Mouse (Mus musculus) forebrain, embryonic 12.5 days (tissue): ENCODE measurements around the gene Dennd1a. TPM values are rescaled to one million over a fixed set of nuclear protein-coding genes. Genes with fewer than 3 reads are reported as not detected.

Experiments used
- ATAC-seq: fragments of 200-750 bp; cut with Nextera tagmentation; 2 replicates; pipeline ENCODE4 v1.8.0; 2017; ENCODE audit warnings: moderate TSS enrichment; ENCODE audit not compliant: low FRiP score
- H3K27ac ChIP-seq: fragments of 300-500 bp; sonication (generic); 2 replicates; pipeline ENCODE4 v1.5.1; 2016; ENCODE audit warnings: mild to moderate bottlenecking
- H3K27me3 ChIP-seq: fragments of 300-500 bp; sonication (generic); 2 replicates; pipeline ENCODE4 v1.6.1; 2016; ENCODE audit warnings: mild to moderate bottlenecking
- H3K36me3 ChIP-seq: fragments of 300-500 bp; sonication (generic); replicated peaks from 2 replicates; pipeline ENCODE4 v1.6.1; 2016; ENCODE audit warnings: mild to moderate bottlenecking
- H3K4me1 ChIP-seq: fragments of 300-500 bp; sonication (generic); 2 replicates; pipeline ENCODE4 v1.6.1; 2016
- H3K4me2 ChIP-seq: fragments of 300-500 bp; sonication (generic); 2 replicates; pipeline ENCODE4 v1.6.1; 2016; ENCODE audit warnings: mild to moderate bottlenecking, moderate library complexity
- H3K4me3 ChIP-seq: fragments of 300-500 bp; sonication (generic); replicated peaks from 2 replicates; pipeline ENCODE4 v1.5.1; 2016; ENCODE audit warnings: mild to moderate bottlenecking
- H3K9ac ChIP-seq: fragments of 300-500 bp; sonication (generic); 2 replicates; pipeline ENCODE4 v1.6.1; 2016; ENCODE audit warnings: mild to moderate bottlenecking
- H3K9me3 ChIP-seq: fragments of 300-500 bp; sonication (generic); 2 replicates; pipeline ENCODE4 v1.6.1; 2016
- WGBS: fragments of 180-500 bp; shearing (Covaris S2); methylation state at CpG from one replicate; pipeline ENCODE4 v1.1.7; 2016; 5-methylcytosine and 5-hydroxymethylcytosine counted together
- polyA plus RNA-seq: library from polyadenylated mRNA; unstranded; fragments of >200 nt; fragmentation: Nextera tagmentation; extraction: Ambion mirVana; gene quantifications from 2 replicates; pipeline ENCODE4 v1.2.1, GENCODE M21; 2016

Gene Dennd1a
- polyA plus RNA-seq, 1 experiment from 2014 or later, result 30.3 TPM

DNA sequence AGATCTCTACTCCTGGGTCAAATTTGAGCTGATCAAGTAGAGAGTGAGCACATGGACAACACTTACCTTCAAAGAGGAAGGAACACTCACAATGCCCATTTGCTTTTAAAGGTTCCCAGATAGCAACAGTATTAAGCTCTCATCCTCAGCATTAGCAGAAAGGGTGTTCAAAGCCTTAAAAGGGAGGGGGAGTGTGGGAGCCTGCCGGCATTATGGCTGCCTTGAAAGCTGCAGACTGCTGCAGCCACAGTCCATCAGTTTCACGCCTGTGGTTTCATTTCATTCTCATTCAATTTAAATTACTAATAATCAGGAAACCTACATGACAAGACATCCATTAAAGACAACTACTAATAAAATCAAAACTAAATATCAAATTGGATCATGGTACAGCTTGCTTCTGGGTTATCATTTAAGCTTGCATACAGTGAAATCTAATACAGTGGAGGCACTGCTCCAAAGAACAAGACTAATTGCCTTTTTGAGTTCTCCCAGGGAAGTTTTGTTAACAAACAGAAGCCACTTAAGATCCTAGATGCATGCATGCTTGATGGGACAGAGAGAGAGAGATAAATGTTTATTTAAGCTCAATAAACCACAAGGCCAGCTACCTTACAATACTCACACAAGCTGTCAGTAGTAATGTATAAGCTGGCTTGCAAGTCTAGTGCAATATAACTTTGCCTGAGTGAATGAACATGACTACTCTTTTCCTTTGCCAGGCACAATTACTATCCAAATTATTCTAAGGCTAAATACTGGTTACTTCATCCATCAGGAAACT is 192.6 kb downstream of the Dennd1a start:
- Histone ChIP-seq H3K36me3 (no peaks in the 10 kb centered on the region), H3K27me3 (no peaks in the 10 kb centered on the region), H3K4me2 (no peak overlapping the region), H3K27ac (peak overlapping the region; percentile 36; the same call in 1 of the 2 replicates), H3K4me1 (peaks cover 56% of the 10 kb centered on the region), H3K9ac (no peak overlapping the region), H3K9me3 (no peaks in the 10 kb centered on the region), H3K4me3 (no peak overlapping the region)
- WGBS, result 26% methylated on average over 2 of the region's 2 CpGs
- ATAC-seq, result no peak

DNA sequence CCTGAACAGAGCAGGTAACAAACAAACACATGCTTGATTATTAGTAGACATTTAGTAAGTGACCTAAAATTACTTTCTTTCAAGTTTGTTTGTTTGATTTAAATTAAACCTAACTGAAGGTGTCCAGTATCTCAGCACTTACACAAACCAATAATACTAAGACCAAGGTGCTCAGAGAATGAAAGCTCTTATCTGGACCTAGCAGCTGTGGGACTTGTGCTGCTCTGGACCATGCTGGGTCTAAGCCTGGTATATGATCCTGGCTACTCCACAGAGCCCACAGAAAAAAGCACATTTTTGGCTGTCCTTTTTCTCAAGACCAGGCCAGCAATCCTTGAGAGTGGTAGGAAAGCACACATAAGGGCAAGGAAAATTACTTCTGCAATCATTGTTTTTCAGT is 193.2 kb downstream of the Dennd1a start:
- no peak overlapping the region for H3K4me3 ChIP-seq
- H3K27me3 ChIP-seq, result no peaks in the 10 kb centered on the region
- no peak for ATAC-seq
- no peak overlapping the region for H3K4me2 ChIP-seq
- no peaks in the 10 kb centered on the region for H3K9me3 ChIP-seq
- no peaks in the 10 kb centered on the region for H3K36me3 ChIP-seq
- H3K9ac ChIP-seq, result no peak overlapping the region
- H3K27ac ChIP-seq, result peak overlapping the region; percentile 36; the same call in 1 of the 2 replicates
- H3K4me1 ChIP-seq, result peaks cover 50% of the 10 kb centered on the region

DNA sequence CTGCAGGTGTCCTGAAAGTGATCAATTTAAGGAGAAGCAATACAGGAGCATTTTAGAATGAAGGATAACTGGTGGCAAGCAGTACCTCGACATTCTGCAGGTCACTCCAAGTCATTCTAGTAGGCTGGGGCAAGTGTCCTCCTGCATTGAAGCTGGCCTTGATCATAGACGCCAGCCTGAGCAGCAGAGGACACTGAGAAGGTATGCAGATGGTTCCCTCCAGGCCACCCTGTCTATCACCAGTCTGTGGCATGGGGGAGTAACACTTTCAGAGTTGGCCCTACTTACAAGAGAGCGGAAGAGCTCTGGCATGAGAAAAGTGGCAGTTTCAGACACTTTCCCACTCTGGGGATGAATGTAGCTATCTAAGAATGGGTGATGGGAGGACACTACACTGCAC is 193.9 kb downstream of the Dennd1a start:
- no peak overlapping the region for H3K9ac ChIP-seq
- peaks cover 43% of the 10 kb centered on the region for H3K4me1 ChIP-seq
- WGBS, result 80% methylated on average over 3 of the region's 3 CpGs
- ATAC-seq, result no peak
- no peaks in the 10 kb centered on the region for H3K9me3 ChIP-seq
- no peak overlapping the region for H3K4me2 ChIP-seq
- H3K27me3 ChIP-seq, result no peaks in the 10 kb centered on the region
- H3K27ac ChIP-seq, result no peak overlapping the region
- no peak overlapping the region for H3K4me3 ChIP-seq
- no peaks in the 10 kb centered on the region for H3K36me3 ChIP-seq

DNA sequence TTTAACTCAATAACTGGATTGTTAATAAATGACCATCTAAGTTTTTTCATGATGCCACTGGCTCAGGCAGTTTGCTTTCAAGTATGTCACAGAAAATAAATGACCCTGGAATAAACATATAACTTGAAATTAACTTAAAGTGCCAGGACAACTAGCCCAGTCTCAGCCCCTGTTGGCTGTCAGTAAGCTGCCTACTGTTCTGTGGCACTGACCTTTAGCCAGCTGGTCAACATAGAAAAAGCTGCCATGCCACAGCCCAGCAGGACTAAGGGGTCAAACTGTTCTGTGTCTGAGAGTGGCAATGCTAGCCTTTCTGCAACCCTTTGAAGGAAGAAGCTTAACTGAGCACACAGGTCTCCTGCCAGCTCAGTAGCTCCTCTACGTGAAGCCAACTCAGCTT is 198.8 kb downstream of the Dennd1a start:
- H3K9me3 ChIP-seq, result no peaks in the 10 kb centered on the region
- no peaks in the 10 kb centered on the region for H3K27me3 ChIP-seq
- H3K4me2 ChIP-seq, result no peak overlapping the region
- 76% methylated on average over 1 of the region's 1 CpGs for WGBS
- no peak overlapping the region for H3K9ac ChIP-seq
- H3K36me3 ChIP-seq, result no peaks in the 10 kb centered on the region; the same call in 1 of the 2 replicates
- ATAC-seq, result no peak
- H3K27ac ChIP-seq, result no peak overlapping the region
- peaks cover 2% of the 10 kb centered on the region; the same call in 1 of the 2 replicates for H3K4me1 ChIP-seq
- H3K4me3 ChIP-seq, result no peak overlapping the region

DNA sequence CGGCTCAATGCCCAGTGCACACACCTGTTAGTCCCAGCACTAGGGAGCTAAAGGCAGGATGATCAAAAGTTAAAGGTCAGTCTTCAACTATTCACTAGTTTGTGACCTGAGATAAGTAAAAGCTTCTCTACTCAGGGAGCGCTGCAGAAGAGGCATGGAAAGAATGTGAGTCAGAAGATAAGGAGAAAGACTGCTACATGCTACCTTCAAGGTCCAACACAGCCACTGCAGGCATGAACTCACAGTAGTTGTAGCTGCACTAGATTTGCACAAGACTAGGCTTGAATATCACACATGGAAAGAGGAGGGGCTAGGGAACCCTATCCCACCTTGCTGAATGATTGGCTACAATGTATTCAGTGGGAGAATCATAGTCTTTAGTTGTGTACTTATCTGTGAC is 202.1 kb downstream of the Dennd1a start:
- Histone ChIP-seq H3K4me2 (no peak overlapping the region), H3K9ac (no peak overlapping the region), H3K27me3 (no peaks in the 10 kb centered on the region), H3K27ac (no peak overlapping the region), H3K4me1 (no peaks in the 10 kb centered on the region), H3K4me3 (no peak overlapping the region), H3K9me3 (no peaks in the 10 kb centered on the region), H3K36me3 (no peaks in the 10 kb centered on the region; the same call in 1 of the 2 replicates)
- 90% methylated on average over 2 of the region's 2 CpGs for WGBS
- ATAC-seq, result no peak

DNA sequence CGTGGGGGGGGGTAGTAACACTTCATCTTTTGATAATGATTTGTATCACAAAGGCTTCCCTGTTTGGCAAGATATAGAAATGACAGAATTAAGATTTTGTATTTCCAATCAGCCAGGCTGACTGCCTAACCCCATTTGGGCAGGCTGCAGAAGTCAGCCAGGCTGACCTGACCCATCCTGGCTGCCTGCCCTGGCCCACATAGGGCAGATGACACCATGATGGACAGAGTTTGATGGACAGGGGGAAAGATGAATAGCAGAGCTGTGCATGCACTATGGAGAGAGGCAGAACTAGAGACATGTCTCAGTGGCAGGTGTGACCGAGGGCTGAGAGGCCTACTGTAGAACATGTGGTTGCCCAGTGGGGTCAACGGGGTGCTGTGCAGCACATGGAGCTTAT is 203.9 kb downstream of the Dennd1a start:
- no peak overlapping the region for H3K4me2 ChIP-seq
- 84% methylated on average over 3 of the region's 3 CpGs for WGBS
- no peaks in the 10 kb centered on the region for H3K9me3 ChIP-seq
- H3K4me3 ChIP-seq, result no peak overlapping the region
- H3K4me1 ChIP-seq, result no peaks in the 10 kb centered on the region
- no peak overlapping the region for H3K9ac ChIP-seq
- no peak for ATAC-seq
- no peaks in the 10 kb centered on the region for H3K27me3 ChIP-seq
- no peaks in the 10 kb centered on the region; the same call in 1 of the 2 replicates for H3K36me3 ChIP-seq
- no peak overlapping the region for H3K27ac ChIP-seq

DNA sequence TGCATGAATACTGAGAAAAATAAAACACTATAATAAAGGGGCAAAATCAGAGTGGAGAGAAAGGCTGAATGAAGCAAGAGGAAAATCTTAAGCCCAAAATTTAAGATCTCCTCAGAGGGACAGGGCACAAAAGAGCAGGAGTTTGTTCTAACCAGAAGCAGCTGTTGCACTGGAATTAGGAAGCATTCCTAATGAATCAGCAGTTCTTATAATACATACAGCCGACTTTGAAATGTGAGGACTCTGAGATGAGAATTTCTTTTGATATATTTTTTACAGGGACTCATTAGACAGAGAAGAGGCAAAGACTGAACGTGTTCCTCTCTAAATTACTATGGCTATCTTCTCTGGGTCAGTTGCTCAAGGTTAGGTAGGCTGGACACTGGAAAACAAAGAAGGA is 212.7 kb downstream of the Dennd1a start:
- H3K4me2 ChIP-seq, result no peak overlapping the region
- no peak for ATAC-seq
- WGBS, result 35% methylated on average over 2 of the region's 2 CpGs
- H3K4me1 ChIP-seq, result peaks cover 3% of the 10 kb centered on the region; the same call in 1 of the 2 replicates
- H3K9ac ChIP-seq, result no peak overlapping the region
- H3K4me3 ChIP-seq, result no peak overlapping the region
- H3K27ac ChIP-seq, result no peak overlapping the region
- no peaks in the 10 kb centered on the region for H3K36me3 ChIP-seq
- H3K27me3 ChIP-seq, result no peaks in the 10 kb centered on the region
- H3K9me3 ChIP-seq, result no peaks in the 10 kb centered on the region

DNA sequence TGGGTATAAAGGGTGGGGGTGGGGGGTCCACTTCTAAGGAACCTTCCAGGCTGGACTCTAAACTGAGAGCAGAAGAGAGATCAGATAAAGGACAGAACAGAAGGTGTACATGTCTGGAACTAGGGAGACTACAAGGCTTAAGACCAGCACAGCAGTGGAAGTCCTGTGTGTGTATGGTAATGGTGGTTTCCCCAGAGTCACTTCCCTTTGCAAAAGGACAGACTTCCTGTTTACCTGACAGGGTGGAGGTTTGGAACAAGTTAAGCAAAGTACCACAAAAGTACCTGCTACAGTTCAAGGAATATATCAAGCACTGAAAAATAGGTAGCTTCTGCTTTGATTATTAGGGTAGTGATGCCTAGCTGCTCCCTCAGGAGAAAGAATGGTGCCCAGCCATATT is 215.1 kb downstream of the Dennd1a start:
- Histone ChIP-seq H3K9ac (no peak overlapping the region), H3K9me3 (no peaks in the 10 kb centered on the region), H3K4me2 (no peak overlapping the region), H3K36me3 (no peaks in the 10 kb centered on the region), H3K4me3 (no peak overlapping the region), H3K4me1 (peaks cover 3% of the 10 kb centered on the region; the same call in 1 of the 2 replicates), H3K27me3 (no peaks in the 10 kb centered on the region), H3K27ac (no peak overlapping the region)
- no peak for ATAC-seq

DNA sequence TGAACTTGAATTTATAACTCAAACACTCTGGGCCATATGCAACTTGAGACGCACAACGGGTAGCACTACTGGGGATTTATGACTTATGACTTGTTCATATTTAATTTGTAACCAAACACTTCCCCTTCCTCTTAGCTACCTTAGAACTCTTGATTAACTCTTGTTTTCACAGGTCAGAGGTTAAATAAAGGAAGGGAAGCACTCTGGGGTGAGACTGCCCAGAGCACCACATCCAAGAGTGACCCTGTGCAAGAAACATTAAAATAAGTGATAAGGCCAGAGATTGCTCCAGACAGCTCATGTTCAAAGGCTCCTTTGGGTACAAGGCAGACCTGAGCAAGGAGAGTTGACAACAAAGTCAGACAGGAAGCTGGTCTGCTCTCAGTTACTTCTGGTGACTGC is 219.0 kb downstream of the Dennd1a start:
- 95% methylated on average over 2 of the region's 2 CpGs for WGBS
- no peak overlapping the region for H3K4me2 ChIP-seq
- no peaks in the 10 kb centered on the region for H3K27me3 ChIP-seq
- no peak overlapping the region for H3K9ac ChIP-seq
- no peak overlapping the region for H3K4me3 ChIP-seq
- H3K27ac ChIP-seq, result no peak overlapping the region
- no peaks in the 10 kb centered on the region for H3K36me3 ChIP-seq
- no peaks in the 10 kb centered on the region for H3K9me3 ChIP-seq
- ATAC-seq, result no peak
- 0 out of 2 replicates have a peak, but pooled peaks cover 3% of the 10 kb centered on the region for H3K4me1 ChIP-seq

DNA sequence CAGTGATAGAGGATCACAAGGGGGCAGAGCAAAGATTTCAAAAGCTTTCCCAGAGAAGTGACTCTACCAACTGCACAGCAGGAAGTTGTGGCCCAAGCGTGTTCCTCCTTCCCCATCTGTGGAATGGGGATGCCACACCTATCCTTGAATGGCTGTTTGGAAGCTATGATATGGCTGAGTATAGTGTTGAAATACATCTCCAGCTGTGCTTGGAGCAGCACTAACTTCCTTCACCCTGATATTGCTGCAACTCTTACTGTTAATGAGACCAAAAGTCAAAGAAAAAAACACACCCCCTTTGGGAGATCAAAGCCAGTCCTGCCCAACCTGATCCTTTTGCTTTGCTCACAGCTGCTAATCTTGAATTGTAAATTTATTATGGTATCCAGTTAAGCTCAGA is 221.3 kb downstream of the Dennd1a start:
- Histone ChIP-seq H3K27ac (no peak overlapping the region), H3K9me3 (no peaks in the 10 kb centered on the region), H3K36me3 (no peaks in the 10 kb centered on the region), H3K27me3 (no peaks in the 10 kb centered on the region), H3K9ac (no peak overlapping the region), H3K4me3 (no peak overlapping the region), H3K4me2 (no peak overlapping the region), H3K4me1 (0 out of 2 replicates have a peak, but pooled peaks cover 3% of the 10 kb centered on the region)
- 54% methylated on average over 1 of the region's 1 CpGs for WGBS
- no peak for ATAC-seq

DNA sequence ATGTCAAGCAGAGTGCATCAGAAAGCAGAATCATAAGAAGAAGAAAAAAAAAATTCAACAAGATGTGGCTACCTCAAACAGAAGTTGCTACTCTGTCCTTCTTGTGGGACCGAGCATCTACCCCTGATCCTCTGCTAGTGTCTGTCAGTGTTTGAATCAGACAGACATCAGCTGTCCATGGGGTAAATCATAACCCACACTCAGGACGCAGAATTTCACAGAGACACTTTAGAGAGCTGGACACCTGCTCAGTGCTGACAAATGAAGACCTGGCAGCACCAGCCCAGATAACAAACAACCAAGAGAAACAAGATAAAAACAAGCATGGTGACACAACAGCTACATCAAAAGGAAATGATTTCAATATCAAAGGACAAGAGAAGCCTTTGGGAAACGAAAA is 222.9 kb downstream of the Dennd1a start:
- Histone ChIP-seq H3K4me1 (0 out of 2 replicates have a peak, but pooled peaks cover 3% of the 10 kb centered on the region), H3K9ac (no peak overlapping the region), H3K9me3 (no peaks in the 10 kb centered on the region), H3K4me3 (no peak overlapping the region), H3K27me3 (no peaks in the 10 kb centered on the region), H3K36me3 (no peaks in the 10 kb centered on the region), H3K4me2 (no peak overlapping the region), H3K27ac (no peak overlapping the region)
- no peak for ATAC-seq
- WGBS, result 72% methylated on average over 3 of the region's 3 CpGs

DNA sequence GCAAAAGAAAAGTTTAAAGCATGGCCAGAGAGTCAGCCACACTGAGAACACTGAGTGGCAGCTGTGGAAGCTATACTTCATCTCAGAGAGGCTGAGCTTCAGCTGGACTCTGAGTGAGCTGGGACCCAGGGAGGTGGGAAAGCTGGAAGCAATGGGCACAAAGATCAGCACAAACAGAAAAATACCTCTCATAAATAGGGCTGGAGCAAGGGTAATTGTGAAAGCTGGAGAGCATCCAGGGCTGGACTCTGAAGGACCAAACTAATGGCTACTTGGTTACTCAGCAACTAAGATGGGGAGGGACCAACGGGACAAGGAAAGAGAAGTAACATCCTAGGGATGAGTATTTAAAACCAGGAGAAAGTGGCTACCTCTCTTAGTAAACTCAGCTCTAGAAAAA is 225.0 kb downstream of the Dennd1a start:
- no peak overlapping the region for H3K27ac ChIP-seq
- no peaks in the 10 kb centered on the region for H3K36me3 ChIP-seq
- no peaks in the 10 kb centered on the region for H3K9me3 ChIP-seq
- no peak overlapping the region for H3K9ac ChIP-seq
- ATAC-seq, result no peak
- no peaks in the 10 kb centered on the region for H3K27me3 ChIP-seq
- H3K4me3 ChIP-seq, result no peak overlapping the region
- H3K4me1 ChIP-seq, result 0 out of 2 replicates have a peak, but pooled peaks cover 3% of the 10 kb centered on the region
- 68% methylated on average over 1 of the region's 1 CpGs for WGBS
- no peak overlapping the region for H3K4me2 ChIP-seq

DNA sequence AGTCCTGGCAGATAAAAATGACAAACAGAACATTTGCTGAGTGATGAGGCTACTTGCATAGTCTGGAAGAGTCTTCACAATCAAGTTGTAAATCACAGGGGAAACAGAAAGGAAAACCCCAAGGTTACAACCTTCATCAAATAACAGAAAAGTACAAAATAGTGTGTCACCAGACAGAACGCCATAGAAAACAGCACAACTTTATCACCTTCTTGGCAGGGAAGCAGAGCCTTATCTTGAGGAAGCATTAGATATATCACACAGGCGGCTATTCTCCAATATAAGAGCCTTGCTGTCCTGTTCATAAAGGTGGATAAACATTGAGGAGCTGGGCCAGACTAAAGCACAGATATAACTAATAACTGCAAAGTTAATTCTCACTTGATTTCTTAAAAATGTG is 225.7 kb downstream of the Dennd1a start:
- Histone ChIP-seq H3K9me3 (no peaks in the 10 kb centered on the region), H3K36me3 (no peaks in the 10 kb centered on the region), H3K4me2 (no peak overlapping the region), H3K4me1 (0 out of 2 replicates have a peak, but pooled peaks cover 3% of the 10 kb centered on the region), H3K4me3 (no peak overlapping the region), H3K27ac (no peak overlapping the region), H3K27me3 (no peaks in the 10 kb centered on the region), H3K9ac (no peak overlapping the region)
- WGBS, result 81% methylated on average over 2 of the region's 2 CpGs
- no peak for ATAC-seq
